Mouse (Mus musculus) forelimb bud, embryonic 11.5 days (tissue): Measurements from ENCODE around the gene Tmem211.

Experiments
- DNase-seq: peaks from one replicate; pipeline ENCODE4 v3.0.0-alpha.2; 2012; ENCODE audit warnings: low read depth, low spot score

The Tmem211 gene

GRCm38 (mm10) chr5:113212156-113212835 is 14.4 kb upstream of the Tmem211 start:
- no peak for DNase-seq

GRCm38 (mm10) chr5:113214041-113214440 is 12.7 kb upstream of the Tmem211 start:
- DNase-seq, result no peak

- no peak for DNase-seq
These were observed 12.3 kb upstream of the Tmem211 start for GRCm38 (mm10) chr5:113214455-113214854.

GRCm38 (mm10) chr5:113215610-113216011 is 11.1 kb upstream of the Tmem211 start:
- no peak for DNase-seq

GRCm38 (mm10) chr5:113216328-113216960 is 10.3 kb upstream of the Tmem211 start:
- no peak for DNase-seq

- no peak for DNase-seq
These were observed 9.6 kb upstream of the Tmem211 start for GRCm38 (mm10) chr5:113217076-113217475.

GRCm38 (mm10) chr5:113218617-113219235 is 8.0 kb upstream of the Tmem211 start:
- no peak for DNase-seq

- no peak for DNase-seq
These were observed 7.3 kb upstream of the Tmem211 start for GRCm38 (mm10) chr5:113219450-113219849.

- DNase-seq, result no peak
These were observed 6.8 kb upstream of the Tmem211 start for GRCm38 (mm10) chr5:113219876-113220275.

- no peak for DNase-seq
These were observed 6.1 kb upstream of the Tmem211 start for GRCm38 (mm10) chr5:113220383-113221146.

- DNase-seq, result peak; percentile 55
These were observed 5.4 kb upstream of the Tmem211 start, which contains the start of gene 2900026A02Rik for GRCm38 (mm10) chr5:113221147-113221865. 2900026A02Rik (minus strand) TSS chr5:113221236.

GRCm38 (mm10) chr5:113223888-113224287 is 2.8 kb upstream of the Tmem211 start:
- DNase-seq, result no peak

GRCm38 (mm10) chr5:113225271-113225670 is 1.4 kb upstream of the Tmem211 start:
- DNase-seq, result peak; percentile 44

- no peak for DNase-seq
These were observed 848 bp upstream of the Tmem211 start for GRCm38 (mm10) chr5:113225686-113226435.

GRCm38 (mm10) chr5:113230196-113230595 is 3.5 kb downstream of the Tmem211 start:
- no peak for DNase-seq

- no peak for DNase-seq
These were observed 22.7 kb downstream of the Tmem211 start for GRCm38 (mm10) chr5:113249263-113249930.

GRCm38 (mm10) chr5:113250806-113251205 is 24.1 kb downstream of the Tmem211 start:
- DNase-seq, result no peak

- no peak for DNase-seq
These were observed 38.9 kb downstream of the Tmem211 start for GRCm38 (mm10) chr5:113265637-113266036.

GRCm38 (mm10) chr5:113268246-113268645 is 41.5 kb downstream of the Tmem211 start:
- no peak for DNase-seq

- DNase-seq, result no peak
These were observed 43.3 kb downstream of the Tmem211 start for GRCm38 (mm10) chr5:113270043-113270442.
